Mouse (Mus musculus) erythroblast, adult 5-6 weeks (primary cell): ENCODE measurements around the gene Tmem165. TPM values are rescaled to one million over a fixed set of nuclear protein-coding genes. Genes with fewer than 3 reads are reported as not detected.

Experiments used
- ATAC-seq: replicated peaks from 2 replicates; pipeline ENCODE4 v1.8.0; 2016; ENCODE audit warnings: moderate number of reproducible peaks, mild to moderate bottlenecking, moderate TSS enrichment, inconsistent platforms; ENCODE audit not compliant: poor library complexity, low FRiP score, severe bottlenecking
- total RNA-seq, 2 experiments: library from RNA; stranded (forward) in 1 of 2; stranded (reverse) in 1 of 2; fragments of 150-400 nt in 1 of 2; fragments of 200-764, 138-1000 nt in 1 of 2; gene quantifications; 2 replicates each; pipeline versions ENCODE4 v1.2.3 to v1.2.4; 2015 to 2017; ENCODE audit warnings: low replicate concordance in 2 of 2

Tmem165 gene
- 34.6 and 37.0 TPM in 2 replicates for total RNA-seq (2015; ENCODE audit: low replicate concordance)
- 26.9 and 35.8 TPM in 2 replicates for total RNA-seq (2017; ENCODE audit: low replicate concordance)

DNA sequence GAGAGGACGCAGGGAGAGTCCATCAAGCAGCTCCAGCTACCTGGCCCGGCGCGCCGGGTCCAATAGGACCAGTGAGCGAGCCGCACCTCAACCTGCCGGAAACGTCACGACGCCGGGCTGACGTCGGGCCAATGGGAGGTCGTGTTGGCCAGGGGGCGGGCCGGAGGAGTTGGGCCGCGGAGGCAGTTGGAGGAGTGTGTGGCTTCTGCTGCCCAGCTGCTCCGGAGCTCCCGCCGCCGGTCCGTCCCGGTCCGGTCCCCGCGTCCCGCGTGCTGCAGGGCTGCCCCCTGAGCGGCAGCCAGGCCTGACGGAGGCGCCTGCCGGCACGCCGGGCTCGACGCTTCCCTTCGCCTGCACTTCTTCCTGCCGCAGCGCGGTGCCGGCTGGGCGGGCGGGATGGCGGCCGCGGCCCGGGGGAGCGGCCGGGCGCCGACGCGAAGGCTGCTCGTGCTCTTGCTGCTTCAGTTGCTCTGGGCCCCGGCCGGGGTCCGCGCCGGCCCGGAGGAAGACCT is at the start of gene Tmem165:
Tmem165 (plus strand) TSS at position 131 of the 512 bp plus-strand sequence.
- ATAC-seq, result peak; percentile 99

GRCm38 (mm10) chr5:76135644-76136043 is 48.0 kb upstream of the Tmem165 start:
- ATAC-seq, result no peak

GRCm38 (mm10) chr5:76136271-76136670 is 47.4 kb upstream of the Tmem165 start:
- ATAC-seq, result no peak

DNA sequence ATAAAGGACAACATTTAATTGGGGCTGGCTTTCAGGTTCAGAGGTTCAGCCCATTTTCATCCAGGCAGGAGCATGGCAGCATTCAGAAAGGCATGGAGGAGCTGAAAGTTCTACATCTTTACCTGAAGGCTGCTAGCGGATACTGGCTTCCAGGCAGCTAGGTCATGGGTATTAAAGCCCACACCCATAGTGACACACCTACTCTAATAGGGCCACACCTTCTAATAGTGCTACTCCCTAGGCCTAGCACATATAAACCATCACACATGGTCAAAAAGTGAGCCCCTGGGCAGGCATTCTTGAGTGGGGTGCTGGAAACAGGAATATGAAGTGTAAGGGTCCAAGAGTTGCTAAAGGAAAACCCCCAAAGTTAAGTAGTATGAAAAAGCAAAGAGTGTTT is 46.1 kb upstream of the Tmem165 start:
- no peak for ATAC-seq

GRCm38 (mm10) chr5:76138071-76138470 is 45.6 kb upstream of the Tmem165 start:
- ATAC-seq, result no peak

DNA sequence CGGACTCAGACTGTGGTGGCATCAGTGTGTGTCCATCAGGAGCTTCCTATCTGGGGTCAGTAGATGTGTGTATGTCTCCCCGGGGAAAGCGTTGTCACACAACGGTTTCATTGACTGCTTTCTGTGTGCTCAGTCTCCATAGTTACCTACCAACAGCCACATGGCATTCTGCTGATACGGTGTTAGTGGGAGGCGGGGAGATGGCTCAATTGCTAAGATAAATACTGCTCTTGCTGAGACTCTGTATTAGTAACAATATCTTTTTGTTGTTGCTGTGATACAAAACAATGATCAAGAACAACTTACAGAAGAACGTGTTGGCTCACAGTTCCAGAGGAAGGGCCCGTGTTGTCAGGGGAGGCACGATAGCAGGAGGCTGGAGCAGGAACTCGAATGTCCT is 45.2 kb upstream of the Tmem165 start:
- no peak for ATAC-seq

GRCm38 (mm10) chr5:76139171-76139671 is 44.5 kb upstream of the Tmem165 start:
- ATAC-seq, result no peak

DNA sequence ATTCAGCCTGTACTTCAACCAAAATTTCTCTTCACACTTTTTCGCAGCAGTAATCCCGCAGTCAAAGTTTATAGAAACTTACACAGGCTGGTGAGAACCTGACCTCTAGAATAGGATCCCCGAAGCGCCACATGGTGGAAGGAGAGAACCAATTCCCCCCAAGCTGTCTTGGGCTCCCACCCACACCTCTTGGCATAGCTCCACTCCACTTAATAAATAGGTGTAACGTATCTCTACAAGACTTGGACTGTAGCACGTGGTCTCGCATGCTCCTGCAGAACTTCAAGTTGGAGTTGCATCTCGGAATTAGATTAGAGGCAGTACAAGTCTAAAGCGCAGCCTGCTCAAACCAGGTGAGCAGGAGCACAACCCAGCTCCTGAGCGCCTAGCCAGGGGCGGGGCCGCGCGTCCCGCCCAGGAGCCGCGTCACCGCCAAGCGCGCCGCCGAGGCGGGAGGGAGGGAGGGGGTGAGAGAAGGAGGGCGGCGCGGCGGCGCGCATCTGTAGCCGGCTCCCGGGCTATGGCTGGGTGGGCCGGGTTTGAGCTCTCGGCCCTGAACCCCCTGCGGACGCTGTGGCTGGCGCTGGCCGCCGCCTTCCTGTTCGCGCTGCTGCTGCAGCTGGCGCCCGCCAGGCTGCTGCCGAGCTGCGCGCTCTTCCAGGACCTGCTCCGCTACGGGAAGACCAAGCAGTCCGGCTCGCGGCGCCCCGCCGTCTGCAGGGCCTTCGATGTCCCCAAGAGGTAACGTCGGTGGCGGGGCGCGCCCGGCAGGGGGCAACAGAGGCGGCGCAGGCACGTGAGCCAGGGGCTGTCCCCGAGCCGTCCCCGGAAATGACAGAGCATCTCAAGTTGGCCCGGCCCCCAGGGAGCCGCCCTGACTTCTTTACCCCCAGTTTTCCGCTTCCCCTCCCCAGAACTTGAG is 43.6 kb upstream of the Tmem165 start, which contains the start of gene Srd5a3:
Srd5a3 (plus strand) TSS at position 464 of the 922 bp plus-strand sequence.
- peak; percentile 95 for ATAC-seq

- peak; percentile 51 for ATAC-seq
These were observed 43.0 kb upstream of the Tmem165 start for GRCm38 (mm10) chr5:76140730-76141066.

- ATAC-seq, result no peak
These were observed 40.3 kb upstream of the Tmem165 start for GRCm38 (mm10) chr5:76143356-76143755.

GRCm38 (mm10) chr5:76146401-76146800 is 37.3 kb upstream of the Tmem165 start:
- no peak for ATAC-seq

DNA sequence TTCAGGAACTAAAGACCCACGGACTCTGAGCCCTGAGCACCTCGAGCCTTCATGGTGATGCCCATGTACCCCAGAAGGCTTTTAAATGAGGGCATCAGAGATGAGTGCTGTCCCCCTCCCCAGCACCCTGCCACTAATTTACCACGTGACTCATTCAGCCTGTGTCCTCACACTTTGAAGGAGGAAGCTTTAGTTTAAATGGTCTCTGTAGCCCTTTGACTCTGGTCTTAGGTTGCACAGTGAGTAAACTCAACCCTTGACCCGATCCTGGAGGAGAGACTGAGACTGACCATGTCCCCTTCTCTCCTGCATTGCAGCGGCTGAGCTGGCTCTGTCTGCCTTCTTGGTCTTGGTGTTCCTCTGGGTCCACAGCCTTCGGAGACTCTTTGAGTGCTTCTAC is 34.2 kb upstream of the Tmem165 start:
- no peak for ATAC-seq

DNA sequence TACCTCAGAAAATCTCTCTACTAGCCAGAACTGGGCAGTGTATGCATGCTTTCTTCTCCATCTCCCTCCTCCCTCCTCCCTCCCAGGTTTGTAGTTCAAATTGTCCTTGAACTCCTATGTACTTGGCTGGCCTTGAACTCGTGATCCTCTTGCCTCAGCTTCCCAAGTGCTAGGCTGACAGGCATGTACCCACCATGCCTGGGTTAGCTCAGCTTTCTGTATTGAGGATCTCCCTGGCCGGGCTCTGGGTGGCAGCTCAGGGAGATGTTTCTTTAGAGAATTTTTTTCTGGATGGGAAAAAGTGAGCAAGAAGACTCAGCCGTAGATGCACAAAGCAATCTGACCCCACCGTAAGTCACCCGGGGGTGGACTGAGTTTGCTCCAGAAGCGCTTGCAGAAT is 30.7 kb upstream of the Tmem165 start:
- no peak for ATAC-seq

GRCm38 (mm10) chr5:76153430-76153829 is 30.2 kb upstream of the Tmem165 start:
- no peak for ATAC-seq

GRCm38 (mm10) chr5:76154434-76155165 is 29.1 kb upstream of the Tmem165 start:
- ATAC-seq, result no peak

- no peak for ATAC-seq
These were observed 24.1 kb upstream of the Tmem165 start for GRCm38 (mm10) chr5:76159555-76159954.

DNA sequence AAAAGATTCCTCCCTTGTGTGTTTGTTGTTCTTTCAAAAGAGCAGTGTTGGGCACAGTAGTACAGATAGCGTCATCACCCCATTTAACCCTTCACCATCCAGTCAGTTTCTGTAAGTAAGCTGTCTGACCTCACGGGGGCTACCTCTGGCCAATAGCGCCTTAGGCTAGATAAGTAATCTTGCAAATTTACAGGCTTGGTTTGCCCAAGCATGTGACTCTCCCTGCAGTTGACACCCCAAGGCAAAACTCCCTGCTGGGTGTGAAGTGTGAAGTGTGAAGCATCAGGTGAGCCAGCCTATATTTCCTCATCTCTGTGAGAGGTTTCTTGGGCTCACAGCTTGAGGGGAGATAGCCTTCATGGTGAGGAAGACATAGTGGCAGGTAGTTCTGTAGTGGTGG is 23.6 kb upstream of the Tmem165 start:
- ATAC-seq, result no peak

GRCm38 (mm10) chr5:76161491-76161890 is 22.2 kb upstream of the Tmem165 start:
- no peak for ATAC-seq

GRCm38 (mm10) chr5:76162926-76163325 is 20.8 kb upstream of the Tmem165 start:
- ATAC-seq, result no peak

DNA sequence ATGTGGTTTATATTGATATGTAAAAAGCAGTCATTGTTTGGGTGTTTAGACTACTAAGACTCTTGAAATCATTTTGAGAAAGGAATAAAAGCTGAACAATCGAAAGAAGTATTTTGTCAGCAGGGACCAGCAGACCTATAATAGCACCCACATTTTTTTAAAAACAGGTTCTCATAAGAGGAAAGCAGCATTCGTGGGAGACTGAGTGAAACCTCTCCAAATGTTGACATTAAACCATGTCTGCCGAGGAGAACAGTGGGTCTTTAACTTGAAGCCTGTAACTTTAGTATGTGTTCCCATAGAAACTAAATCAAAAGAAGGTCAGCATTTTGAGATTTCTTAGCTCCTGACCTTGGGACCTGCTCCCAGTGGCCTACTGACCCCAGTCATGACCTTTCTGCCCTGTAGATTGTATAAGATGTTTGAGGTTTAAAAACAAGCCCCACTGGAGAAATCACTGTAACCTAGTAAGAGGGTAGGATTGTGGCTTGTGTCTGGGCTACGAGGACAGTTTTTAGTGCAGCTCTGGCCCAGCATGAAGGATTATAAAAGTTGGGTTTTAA is 19.8 kb upstream of the Tmem165 start:
- ATAC-seq, result no peak
